13 mouse cellular contexts compared by ENCODE assay signal in genomic region chr7:68221677-68222230, GRCm38 (mm10). TPM values are rescaled to one million over a fixed set of nuclear protein-coding genes. Genes with fewer than 3 reads are reported as not detected.
DNase-seq lines count a peak whose midpoint lies in the region; ATAC-seq lines count a peak whose summit lies in the region.
"Had no signal": no experiment of that assay in that cellular context is flagged by ENCODE, and none has a peak within 500 bp of the region (broad histone marks: within the 10 kb centered on the region; RNA-seq: fewer than 3 reads in every experiment).

No protein-coding gene starts in this region.

- peak; percentile 19 to 37 for DNase-seq in heart, adult 9 months (ENCODE audit: low spot score in 2 of 2)
- no peak for DNase-seq in limb, embryonic 10.5 days (ENCODE audit: low spot score)
- DNase-seq in layer of hippocampus, postnatal 10 days (ENCODE audit: low spot score in 2 of 2), result peak; percentile 30 to 44
- peak; percentile 23 for DNase-seq in right cerebral cortex, postnatal 25 days
- DNase-seq: cerebellum, adult 9-10 months; gastrocnemius, postnatal 14 days; lung, adult 18-20 months had no signal

- H3K9ac ChIP-seq in heart, embryonic 11.5 days (ENCODE audit: low read depth, low read length), result no peak overlapping the region
- H3K9ac ChIP-seq in limb, embryonic 12.5 days (replicated peaks), result no peak overlapping the region
- H3K9ac ChIP-seq: embryonic facial prominence, embryonic 12.5 days had no signal

- H3K27me3 ChIP-seq in heart, embryonic 11.5 days (ENCODE audit: control insufficient read depth, insufficient read depth, low read length), result no peaks in the 10 kb centered on the region
- H3K27me3 ChIP-seq in limb, embryonic 12.5 days, result no peaks in the 10 kb centered on the region
- H3K27me3 ChIP-seq in limb, embryonic 10.5 days (ENCODE audit: low read depth, poor library complexity, severe bottlenecking), result no peaks in the 10 kb centered on the region
- H3K27me3 ChIP-seq: embryonic facial prominence, embryonic 12.5 days had no signal

- no peak for ATAC-seq in heart, embryonic 11.5 days (replicated peaks; ENCODE audit: insufficient number of reproducible peaks, low FRiP score, low TSS enrichment)
- no peak for ATAC-seq in limb, embryonic 12.5 days (ENCODE audit: insufficient number of reproducible peaks, insufficient read depth, low FRiP score, low TSS enrichment, low read depth)
- ATAC-seq in cerebellum, adult (ENCODE audit: insufficient number of reproducible peaks, low FRiP score, low TSS enrichment), result no peak

- H3K4me3 ChIP-seq in heart, embryonic 11.5 days (ENCODE audit: low read depth, low read length), result no peak overlapping the region
- no peak overlapping the region for H3K4me3 ChIP-seq in limb, embryonic 12.5 days (replicated peaks)
- no peak overlapping the region for H3K4me3 ChIP-seq in limb, embryonic 10.5 days
- H3K4me3 ChIP-seq: embryonic facial prominence, embryonic 12.5 days had no signal

- no peak overlapping the region for H3K27ac ChIP-seq in heart, embryonic 11.5 days (ENCODE audit: low read depth, low read length)
- H3K27ac ChIP-seq in limb, embryonic 12.5 days, result peak overlapping the region; percentile 80; the same call in 1 of the 2 replicates
- no peak overlapping the region for H3K27ac ChIP-seq in limb, embryonic 10.5 days

- H3K36me3 ChIP-seq in heart, embryonic 11.5 days (ENCODE audit: control insufficient read depth, insufficient read depth, low read length), result peaks cover 32% of the 10 kb centered on the region
- H3K36me3 ChIP-seq in limb, embryonic 12.5 days, result peaks cover 91% of the 10 kb centered on the region
- peaks cover 97% of the 10 kb centered on the region for H3K36me3 ChIP-seq in limb, embryonic 10.5 days

- no peaks in the 10 kb centered on the region for H3K4me1 ChIP-seq in heart, embryonic 11.5 days (ENCODE audit: control insufficient read depth, insufficient read depth, low read length)
- peaks cover 36% of the 10 kb centered on the region for H3K4me1 ChIP-seq in limb, embryonic 12.5 days (replicated peaks)
- H3K4me1 ChIP-seq in limb, embryonic 10.5 days, result peaks cover 20% of the 10 kb centered on the region

- H3K4me2 ChIP-seq in heart, embryonic 11.5 days, result no peak overlapping the region
- H3K4me2 ChIP-seq in limb, embryonic 12.5 days, result no peak overlapping the region
- H3K4me2 ChIP-seq: embryonic facial prominence, embryonic 12.5 days had no signal

- H3K9me3 ChIP-seq in heart, embryonic 11.5 days (replicated peaks; ENCODE audit: control insufficient read depth, low read length), result no peaks in the 10 kb centered on the region
- H3K9me3 ChIP-seq in limb, embryonic 12.5 days, result no peaks in the 10 kb centered on the region
- H3K9me3 ChIP-seq in limb, embryonic 10.5 days (replicated peaks), result no peaks in the 10 kb centered on the region
- H3K9me3 ChIP-seq: embryonic facial prominence, embryonic 12.5 days had no signal

- 85% methylated on average over 9 of the region's 9 CpGs for WGBS in heart, embryonic 11.5 days (ENCODE audit: insufficient replicate concordance)
- WGBS in limb, embryonic 12.5 days, result 86% methylated on average over 9 of the region's 9 CpGs
- WGBS in limb, embryonic 10.5 days, result 91% methylated on average over 9 of the region's 9 CpGs

RNA-seq across cellular contexts. Expression of gene Pgpep1l, which starts 42.3 kb away (rescaled TPM):
- 0.51 TPM in 1 of 2 replicates, not detected in the other for polyA plus RNA-seq in heart, embryonic 11.5 days (2014; fragmentation: Nextera tagmentation; extraction: Ambion mirVana)
- polyA plus RNA-seq in limb, embryonic 12.5 days (2016; fragmentation: Nextera tagmentation; extraction: Ambion mirVana), result not detected in 2 replicates
- not detected in 2 replicates for polyA plus RNA-seq in limb, embryonic 10.5 days (2016; fragmentation: Nextera tagmentation; extraction: Ambion mirVana)
- total RNA-seq in layer of hippocampus, postnatal 10 days (2021), result 1 to 10 TPM in 1 of 2 experiments, under 1 TPM in 1; 0.60 to 1.7 TPM
- total RNA-seq: megakaryocyte progenitor cell, adult 5-6 weeks had no signal
- polyA plus RNA-seq: embryonic facial prominence, embryonic 12.5 days; intestine, embryonic 14.5 days had no signal

RNA-seq across cellular contexts. Expression of gene Fam169b, which starts 51.9 kb away (rescaled TPM):
- 0.14 and 0.15 TPM in 2 replicates for polyA plus RNA-seq in heart, embryonic 11.5 days (2014; fragmentation: Nextera tagmentation; extraction: Ambion mirVana)
- 1.6 and 1.8 TPM in 2 replicates for polyA plus RNA-seq in limb, embryonic 12.5 days (2016; fragmentation: Nextera tagmentation; extraction: Ambion mirVana)
- polyA plus RNA-seq in limb, embryonic 10.5 days (2016; fragmentation: Nextera tagmentation; extraction: Ambion mirVana), result 0.36 and 1.2 TPM in 2 replicates
- under 1 TPM; 0.27 to 0.89 TPM for total RNA-seq in layer of hippocampus, postnatal 10 days (2021)
